18 mouse cellular contexts compared by ENCODE assay signal in the genomic region with DNA sequence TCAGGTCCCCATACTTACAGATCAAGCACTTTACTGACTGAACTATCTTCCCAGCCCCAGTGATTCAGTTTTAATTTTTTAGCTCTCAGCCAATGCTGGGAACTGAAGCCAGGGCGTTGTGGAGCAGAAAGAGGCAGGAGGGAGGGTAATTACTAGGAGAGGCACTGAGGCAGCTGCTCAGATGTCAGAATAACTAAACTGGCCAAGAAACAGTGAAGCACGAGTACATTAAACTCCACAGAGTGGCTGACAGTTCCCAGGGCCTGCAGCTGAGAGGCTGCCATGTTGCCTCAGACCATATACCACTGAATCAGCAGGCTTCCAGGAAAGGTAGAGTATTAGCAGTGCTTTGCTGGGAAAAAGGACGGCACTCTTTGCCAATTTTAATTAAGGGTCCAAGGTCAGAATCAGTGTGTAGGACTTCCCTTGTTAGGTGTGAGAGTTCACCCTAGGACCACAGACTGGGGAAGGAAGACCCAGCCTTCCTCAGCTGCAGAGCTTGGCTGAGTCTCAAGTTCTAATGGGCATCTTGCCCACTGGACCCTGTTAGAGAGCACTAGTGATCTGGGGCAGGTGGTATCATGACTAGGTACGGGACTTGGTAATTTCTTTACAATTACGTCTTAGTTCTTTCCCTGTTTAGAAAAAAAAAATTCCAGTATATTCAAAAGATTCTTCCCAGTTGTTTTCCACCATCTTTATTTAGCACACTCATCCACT. TPM values are rescaled to one million over a fixed set of nuclear protein-coding genes. Genes with fewer than 3 reads are reported as not detected.
DNase-seq lines count a peak whose midpoint lies in the region; ATAC-seq and TF ChIP-seq lines count a peak whose summit lies in the region.
"Had no signal": no experiment of that assay in that cellular context is flagged by ENCODE, and none has a peak within 500 bp of the region (broad histone marks: within the 10 kb centered on the region; RNA-seq: fewer than 3 reads in every experiment).

No protein-coding gene starts in this region.

- DNase-seq in forebrain, embryonic 14.5 days (ENCODE audit: low spot score) = peak; percentile 38
- DNase-seq in forebrain, embryonic 11.5 days (ENCODE audit: low spot score) = no peak
- peak; percentile 34 for DNase-seq in left cerebral cortex, postnatal 4 days
- DNase-seq in left cerebral cortex, adult 2 months (ENCODE audit: extremely low spot score in 1 of 2, low spot score in 2 of 2) = no peak
- DNase-seq in fibroblast of lung, adult 2 months (ENCODE audit: low read depth) = peak; percentile 67
- DNase-seq in lung, postnatal 36 days = no peak
- DNase-seq: adrenal gland, adult 8-10 months; cerebellum, adult 18-20 months; heart, postnatal 4 days; right cerebral cortex, postnatal 14 days; thymus, postnatal 25 days had no signal

- TF ChIP-seq CTCF in left cerebral cortex, adult 2 months (IDR thresholded peaks at IDR 0.05) = no peak

- no peak overlapping the region for H3K4me3 ChIP-seq in forebrain, embryonic 14.5 days (ENCODE audit: low read depth, low read length)
- no peak overlapping the region for H3K4me3 ChIP-seq in forebrain, embryonic 11.5 days (ENCODE audit: low read depth, low read length)
- no peak overlapping the region for H3K4me3 ChIP-seq in left cerebral cortex, adult 2 months
- no peak overlapping the region for H3K4me3 ChIP-seq in macrophage (ENCODE audit: inconsistent target)
- H3K4me3 ChIP-seq: embryonic facial prominence, embryonic 12.5 days; limb, embryonic 13.5 days; lung, embryonic 15.5 days; neural tube, embryonic 13.5 days had no signal

- no peak overlapping the region for H3K9ac ChIP-seq in forebrain, embryonic 14.5 days (ENCODE audit: low read length)
- H3K9ac ChIP-seq in forebrain, embryonic 11.5 days (ENCODE audit: low read length) = no peak overlapping the region
- H3K9ac ChIP-seq: embryonic facial prominence, embryonic 12.5 days; limb, embryonic 13.5 days; lung, embryonic 15.5 days; neural tube, embryonic 13.5 days had no signal

- no peaks in the 10 kb centered on the region for H3K27me3 ChIP-seq in forebrain, embryonic 14.5 days (replicated peaks; ENCODE audit: control insufficient read depth, insufficient read depth, low read length)
- no peaks in the 10 kb centered on the region for H3K27me3 ChIP-seq in forebrain, embryonic 11.5 days (ENCODE audit: control insufficient read depth, insufficient read depth, low read length)
- H3K27me3 ChIP-seq: embryonic facial prominence, embryonic 12.5 days; limb, embryonic 13.5 days; lung, embryonic 15.5 days; neural tube, embryonic 13.5 days had no signal

- no peaks in the 10 kb centered on the region for H3K36me3 ChIP-seq in forebrain, embryonic 14.5 days (ENCODE audit: control insufficient read depth, insufficient read depth, low read length)
- H3K36me3 ChIP-seq in forebrain, embryonic 11.5 days (ENCODE audit: control insufficient read depth, insufficient read depth, low read length) = no peaks in the 10 kb centered on the region
- H3K36me3 ChIP-seq in macrophage (ENCODE audit: inconsistent target) = no peaks in the 10 kb centered on the region
- H3K36me3 ChIP-seq: embryonic facial prominence, embryonic 12.5 days; limb, embryonic 13.5 days; lung, embryonic 15.5 days; neural tube, embryonic 13.5 days had no signal

- H3K79me2 ChIP-seq in macrophage (ENCODE audit: inconsistent target) = no peaks in the 10 kb centered on the region

- intact Hi-C loops in left cerebral cortex, postnatal 4 days (cut with DNase I) = no loop called here
- intact Hi-C loops in left cerebral cortex, adult 2 months (cut with DNase I) = no loop called here

- no peak overlapping the region for H3K4me2 ChIP-seq in forebrain, embryonic 14.5 days (ENCODE audit: low read length)
- no peak overlapping the region for H3K4me2 ChIP-seq in forebrain, embryonic 11.5 days (ENCODE audit: low read depth, low read length, severe bottlenecking)
- H3K4me2 ChIP-seq: embryonic facial prominence, embryonic 12.5 days; limb, embryonic 13.5 days; lung, embryonic 15.5 days; neural tube, embryonic 13.5 days had no signal

- H3K4me1 ChIP-seq in forebrain, embryonic 14.5 days (ENCODE audit: control insufficient read depth, insufficient read depth, low read length) = no peaks in the 10 kb centered on the region
- H3K4me1 ChIP-seq in forebrain, embryonic 11.5 days (replicated peaks; ENCODE audit: control insufficient read depth, insufficient read depth, low read length) = no peaks in the 10 kb centered on the region
- H3K4me1 ChIP-seq: neural tube, embryonic 13.5 days had no signal

- ATAC-seq in forebrain, embryonic 14.5 days = no peak; the same call in 1 of the 2 replicates
- ATAC-seq in forebrain, embryonic 11.5 days (replicated peaks; ENCODE audit: low FRiP score) = no peak
- ATAC-seq: hindbrain, postnatal 0 days had no signal

- WGBS in forebrain, embryonic 14.5 days = 60% methylated on average over 5 of the region's 5 CpGs
- 73% methylated on average over 5 of the region's 5 CpGs for WGBS in forebrain, embryonic 11.5 days
- WGBS in macrophage (ENCODE audit: missing documents) = 96% methylated on average over 5 of the region's 5 CpGs

- H3K9me3 ChIP-seq in forebrain, embryonic 14.5 days (replicated peaks; ENCODE audit: control insufficient read depth, low read length) = no peaks in the 10 kb centered on the region
- H3K9me3 ChIP-seq in forebrain, embryonic 11.5 days (ENCODE audit: control insufficient read depth, low read length) = no peaks in the 10 kb centered on the region
- H3K9me3 ChIP-seq: embryonic facial prominence, embryonic 12.5 days; limb, embryonic 13.5 days; lung, embryonic 15.5 days; neural tube, embryonic 13.5 days had no signal

- H3K27ac ChIP-seq in forebrain, embryonic 14.5 days (ENCODE audit: low read depth, low read length) = no peak overlapping the region
- no peak overlapping the region for H3K27ac ChIP-seq in forebrain, embryonic 11.5 days (ENCODE audit: low read depth, low read length)
- H3K27ac ChIP-seq in left cerebral cortex, adult 2 months = no peak overlapping the region
- H3K27ac ChIP-seq in macrophage = peak overlapping the region; percentile 75; the same call in 1 of the 2 replicates
- H3K27ac ChIP-seq: embryonic facial prominence, embryonic 12.5 days; hindbrain, postnatal 0 days; limb, embryonic 13.5 days; lung, embryonic 15.5 days; neural tube, embryonic 13.5 days had no signal

RNA-seq across cellular contexts. Expression of a gene that starts 11.8 kb away (rescaled TPM):
- 10.1 and 11.3 TPM in 2 replicates for polyA plus RNA-seq in forebrain, embryonic 14.5 days (2014; fragmentation: Nextera tagmentation; extraction: Ambion mirVana)
- 16.3 and 16.5 TPM in 2 replicates for polyA plus RNA-seq in forebrain, embryonic 11.5 days (2014; fragmentation: Nextera tagmentation; extraction: Ambion mirVana)
- total RNA-seq in left cerebral cortex, postnatal 4 days (2021) = 10 to 100 TPM; 10.1 to 10.6 TPM
- total RNA-seq in left cerebral cortex, adult 2 months (2021) = 10 to 100 TPM; 22.2 to 25.4 TPM
- 100 to 1,000 TPM in 6 of 26 experiments, 10 to 100 TPM in 20; 28.4 to 185 (median 84.9) TPM for total RNA-seq in macrophage (2018; cell fraction: chromatin; rRNA removed)
- total RNA-seq in macrophage (2018; cell fraction: cytosol; rRNA removed) = 10 to 100 TPM; 38.2 to 72.5 (median 49.9) TPM
- total RNA-seq in macrophage (2018; cell fraction: nucleus; rRNA removed) = 100 to 1,000 TPM in 5 of 26 experiments, 10 to 100 TPM in 21; 40.9 to 211 (median 81.8) TPM
- polyA plus RNA-seq in macrophage (2018) = 39.0 to 58.1 TPM (median 52.0 TPM) in 3 replicates

RNA-seq across cellular contexts. Expression of a gene that starts 28.3 kb away (rescaled TPM):
- polyA plus RNA-seq in forebrain, embryonic 14.5 days (2014; fragmentation: Nextera tagmentation; extraction: Ambion mirVana) = 10.5 and 10.8 TPM in 2 replicates
- 9.0 and 9.4 TPM in 2 replicates for polyA plus RNA-seq in forebrain, embryonic 11.5 days (2014; fragmentation: Nextera tagmentation; extraction: Ambion mirVana)
- total RNA-seq in left cerebral cortex, postnatal 4 days (2021) = 10 to 100 TPM; 11.5 TPM
- 1 to 10 TPM; 2.9 to 3.4 TPM for total RNA-seq in left cerebral cortex, adult 2 months (2021)
- total RNA-seq in macrophage (2018; cell fraction: chromatin; rRNA removed) = 1 to 10 TPM in 21 of 26 experiments, under 1 TPM in 5; 0.33 to 8.1 (median 2.2) TPM
- total RNA-seq in macrophage (2018; cell fraction: cytosol; rRNA removed) = 1 to 10 TPM; 2.4 to 8.5 (median 5.0) TPM
- 1 to 10 TPM; 2.2 to 9.8 (median 4.5) TPM for total RNA-seq in macrophage (2018; cell fraction: nucleus; rRNA removed)
- 3.6 to 10.4 TPM (median 4.7 TPM) in 3 replicates for polyA plus RNA-seq in macrophage (2018)
- total RNA-seq: granulocyte monocyte progenitor cell, adult 5-6 weeks had no signal

Comparison
In these comparisons a context has a peak if more than half of its experiments do, and no peak if none do; other contexts are left out.
1. DNase-seq: peak in forebrain, embryonic 14.5 days (single experiment), left cerebral cortex, postnatal 4 days (single experiment) and fibroblast of lung, adult 2 months (single experiment); none in forebrain, embryonic 11.5 days (single experiment), left cerebral cortex, adult 2 months (0 of 2) and lung, postnatal 36 days (single experiment).